Mouse (Mus musculus): ENCODE measurements at regions not wholly inside any gene's neighbourhood (a gene's known extent, or its start where the extent isn't known, plus 50 kb on each side); places are given as distances from the start of the nearest gene placed in this dataset.

- peak; percentile 13 for DNase-seq
Measured at GRCm38 (mm10) chr12:91965937-91966336, 117.0 kb upstream of the Sel1l start.

DNA sequence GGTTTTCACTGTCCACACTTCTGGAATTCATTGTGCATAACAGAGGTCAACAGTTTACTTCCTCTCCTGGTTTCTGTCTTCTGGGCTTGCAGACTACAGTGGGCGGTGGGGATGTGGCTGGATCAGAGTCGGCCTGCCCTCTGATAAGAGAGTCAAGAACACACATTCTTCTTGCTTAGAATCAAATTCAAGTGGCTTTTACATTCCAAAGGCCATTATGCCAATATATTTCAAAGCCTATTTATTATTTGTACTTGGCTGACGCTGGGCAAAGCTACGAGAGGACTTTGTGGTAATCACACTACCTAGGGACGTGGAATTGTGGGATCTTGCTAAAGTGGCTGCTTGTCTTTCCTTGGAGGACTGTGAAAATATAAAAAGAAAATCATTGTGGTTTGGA lies 114.3 kb upstream of the Sel1l start:
- DNase-seq: no peak

GRCm38 (mm10) chr12:91958086-91958485 lies 109.1 kb upstream of the Sel1l start:
- no peak for DNase-seq

DNA sequence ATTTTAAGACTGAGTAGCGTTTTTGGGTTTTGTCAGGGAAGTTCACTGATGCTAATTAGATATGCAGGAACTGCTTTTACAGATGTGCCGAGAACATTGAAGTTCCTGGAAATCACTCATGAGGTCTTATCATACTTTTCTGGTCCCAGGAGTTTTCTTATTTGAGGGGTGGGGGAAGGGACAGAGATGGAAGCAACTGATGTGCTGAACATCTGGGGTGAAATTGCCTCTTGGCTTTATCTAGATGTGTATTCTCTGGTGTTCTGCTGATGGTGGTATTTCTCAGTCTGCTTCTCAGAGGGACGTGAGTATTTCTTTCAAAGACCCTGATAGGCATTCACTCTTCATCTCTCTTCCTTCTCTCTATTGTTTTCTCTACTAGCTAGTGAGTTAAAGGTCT lies 107.5 kb upstream of the Sel1l start:
- DNase-seq: no peak

GRCm38 (mm10) chr12:91948602-91949167 lies 99.7 kb upstream of the Sel1l start:
- DNase-seq: no peak

DNA sequence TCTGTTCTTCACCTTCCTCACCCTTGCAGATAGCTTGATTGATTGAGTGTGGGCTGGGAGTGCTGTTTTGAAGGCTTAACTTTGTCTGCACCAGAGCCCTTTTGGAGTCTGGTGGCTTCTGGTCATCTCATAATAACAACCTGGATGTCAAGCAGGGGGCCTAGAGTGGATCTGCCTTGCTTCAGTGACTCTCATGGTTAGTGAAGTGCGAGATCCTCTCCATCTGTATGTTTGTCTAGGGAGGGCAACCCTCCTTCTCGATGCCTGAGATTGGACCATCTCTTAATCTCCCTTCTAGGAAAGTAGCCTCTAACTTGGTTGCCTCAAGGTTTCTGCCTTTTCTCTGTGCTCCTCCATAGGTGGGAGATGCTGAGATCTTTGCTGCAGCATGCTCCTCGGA lies 99.0 kb upstream of the Sel1l start:
- no peak for DNase-seq

DNA sequence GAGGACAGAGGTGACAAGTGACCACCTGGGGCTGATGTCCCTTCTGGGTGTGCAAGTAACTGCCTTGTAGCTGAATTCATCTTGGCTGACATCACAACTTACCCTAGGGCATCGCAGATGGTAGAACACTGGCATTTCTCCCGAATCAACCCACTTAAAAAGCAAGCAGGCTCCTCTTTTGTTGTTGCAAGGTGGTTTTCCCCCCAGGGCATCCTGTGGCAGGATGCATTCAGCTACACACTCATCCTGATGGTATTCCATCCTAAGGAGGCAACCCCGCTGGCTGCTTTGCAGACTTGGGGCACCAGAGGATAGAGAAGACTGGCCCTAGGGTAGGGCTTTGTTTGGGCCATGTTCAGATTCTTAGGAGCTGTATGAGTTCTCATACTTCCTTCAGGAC lies 97.6 kb upstream of the Sel1l start:
- no peak for DNase-seq

DNA sequence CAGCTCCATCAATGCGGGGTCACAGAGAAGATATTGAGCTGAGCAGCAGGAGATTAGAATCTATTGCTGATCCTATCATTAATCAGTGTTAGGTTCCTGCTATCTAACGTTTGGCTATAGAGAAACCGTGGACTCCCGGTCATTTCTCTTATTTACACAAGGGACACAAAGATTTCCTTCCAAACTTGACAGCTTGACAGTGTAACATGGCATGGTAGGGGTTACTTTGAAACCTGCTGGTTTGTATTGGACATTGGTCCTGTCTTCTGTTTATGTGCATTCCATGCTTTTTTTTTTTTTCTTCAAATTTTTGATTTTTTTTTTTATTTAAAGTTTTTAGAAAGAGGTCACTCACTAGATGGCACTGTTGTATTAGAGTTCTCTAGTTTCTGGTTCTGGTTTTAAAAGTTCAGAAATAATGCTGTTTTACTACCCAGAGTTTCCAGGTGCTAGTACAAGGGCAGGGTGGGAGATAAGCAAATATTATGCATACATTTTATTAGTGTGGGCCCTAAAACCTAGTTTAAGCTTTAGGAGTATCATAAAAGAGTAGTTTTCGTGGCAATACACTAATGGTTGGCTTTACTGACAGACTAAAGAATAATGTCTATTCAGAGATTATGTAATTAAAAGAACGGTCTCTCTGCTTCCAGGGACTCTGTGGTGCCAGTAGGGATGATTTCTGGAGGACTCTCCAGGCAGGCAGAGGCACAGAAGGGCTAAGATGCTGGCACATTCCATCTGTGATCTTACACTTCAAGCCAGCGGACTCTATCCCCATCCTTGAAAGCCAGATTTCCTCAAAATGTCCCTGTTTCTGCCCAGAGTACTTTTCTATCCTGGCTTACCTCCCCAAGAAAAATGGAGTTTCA lies 83.8 kb upstream of the Sel1l start:
- DNase-seq: peak; percentile 1

- no peak for DNase-seq
Measured at GRCm38 (mm10) chr12:91931586-91931985, 82.6 kb upstream of the Sel1l start.

DNA sequence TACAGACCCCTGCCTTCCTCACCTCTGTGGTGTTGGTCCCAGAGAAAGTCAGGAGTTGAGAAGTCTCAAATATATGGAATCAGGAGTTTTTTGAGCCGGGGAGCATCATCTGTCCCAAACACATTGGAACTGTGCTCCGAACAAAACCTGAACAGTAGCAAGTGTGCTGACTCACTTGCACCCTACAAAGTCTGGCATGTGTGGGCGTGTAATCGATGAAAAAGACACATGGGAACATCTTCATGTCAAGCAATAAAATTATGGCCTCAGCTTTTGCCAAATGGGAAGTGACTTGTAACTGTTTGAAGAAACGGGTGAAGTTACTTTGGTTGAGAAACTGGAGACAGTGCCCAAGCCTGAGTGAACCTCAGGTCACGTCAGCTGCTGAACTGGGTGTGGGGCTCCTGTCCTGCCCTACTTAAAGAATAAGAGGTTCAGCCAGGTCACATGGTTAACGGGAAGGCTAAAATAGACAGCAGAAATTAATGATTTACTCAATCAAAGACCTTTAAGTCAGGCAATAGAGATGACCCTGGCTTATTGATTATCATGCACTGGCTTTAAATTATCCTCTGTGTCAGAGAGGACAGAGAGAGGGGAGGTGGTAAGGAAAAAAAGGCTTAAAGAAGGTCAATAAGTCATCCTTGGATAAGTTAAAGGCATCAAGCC lies 80.6 kb upstream of the Sel1l start:
- no peak for DNase-seq

DNA sequence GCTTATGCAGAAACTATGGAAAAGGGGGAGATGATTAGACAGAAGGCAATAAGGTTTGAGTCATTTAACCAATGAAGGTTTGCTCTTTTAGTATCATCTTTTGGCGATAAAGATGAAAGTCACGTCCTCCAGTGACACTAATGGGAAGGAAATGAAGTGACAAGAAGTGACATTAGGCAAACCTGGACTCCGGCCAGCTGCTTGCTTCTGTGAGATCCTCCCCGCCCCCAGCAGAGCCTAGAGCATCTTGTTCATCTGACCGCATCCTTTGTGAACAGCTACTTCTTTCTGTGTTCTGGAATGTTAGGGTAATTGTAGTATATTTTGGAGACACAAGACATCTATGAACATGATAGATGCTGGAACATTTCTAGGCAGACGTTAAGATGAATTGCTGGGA lies 78.6 kb upstream of the Sel1l start:
- DNase-seq: peak; percentile 44

DNA sequence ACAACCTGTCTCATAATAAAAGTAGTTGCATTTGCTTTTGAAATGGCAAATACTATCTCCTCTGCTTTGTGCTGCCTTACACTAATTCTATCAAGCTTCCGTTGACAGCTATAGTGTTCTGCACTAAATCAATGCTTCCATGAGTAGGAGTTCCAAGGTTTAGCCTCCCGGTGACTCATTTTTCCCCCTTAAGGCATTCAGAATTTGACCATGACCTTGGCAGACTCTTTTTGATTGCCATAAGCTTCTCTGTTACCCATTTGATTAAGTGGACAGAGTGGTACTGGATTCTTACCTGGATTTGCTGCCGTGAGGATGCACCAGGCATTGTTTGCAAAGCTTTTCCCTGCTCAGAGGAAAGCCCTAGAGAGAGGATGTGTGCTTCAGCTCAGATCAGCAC lies 66.5 kb upstream of the Sel1l start:
- no peak for DNase-seq

DNA sequence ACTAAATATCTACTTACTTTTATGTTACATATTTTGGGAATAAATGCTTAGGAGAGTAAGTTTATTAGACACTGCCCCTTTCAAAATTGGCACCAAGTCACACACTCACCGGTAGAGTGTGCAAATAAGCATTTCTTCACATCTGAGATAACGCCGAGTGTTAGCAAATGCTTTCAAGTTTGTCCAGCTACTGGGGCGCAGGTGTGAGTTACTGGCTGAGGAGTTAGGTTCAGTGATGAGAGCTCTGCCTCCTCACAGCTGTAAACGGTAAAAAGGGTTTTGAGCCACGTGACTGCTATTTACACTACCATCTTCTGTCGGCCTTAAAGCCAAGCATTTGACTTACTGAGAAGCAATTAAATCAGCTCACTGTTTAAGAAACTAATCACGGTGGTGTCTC lies 61.6 kb upstream of the Sel1l start:
- DNase-seq: no peak
